Mouse (Mus musculus) ES-E14 (cell line): ENCODE measurements around the gene Bsdc1.
A peak's percentile ranks its signal among the peaks of the same experiment; 100 is the strongest.

ENCODE experiments used
- CHD2 ChIP-seq: IDR thresholded peaks from 2 replicates; pipeline ENCODE4 v1.6.1; 2014; ENCODE audit warnings: mild to moderate bottlenecking, low read depth, low read length, inconsistent platforms
- HCFC1 ChIP-seq: IDR thresholded peaks from 2 replicates; pipeline ENCODE4 v1.6.1; 2012; ENCODE audit warnings: low read length, inconsistent platforms, borderline replicate concordance; ENCODE audit not compliant: insufficient read depth
- MAFK ChIP-seq: IDR thresholded peaks from 2 replicates; pipeline ENCODE4 v1.6.1; 2014; ENCODE audit warnings: mild to moderate bottlenecking, low read depth, low read length, inconsistent platforms; ENCODE audit not compliant: insufficient read depth
- ZC3H11A ChIP-seq: IDR thresholded peaks from 2 replicates; pipeline ENCODE4 v1.6.1; 2012; ENCODE audit warnings: low read depth, mild to moderate bottlenecking, inconsistent platforms, low read length, borderline replicate concordance
- ZNF384 ChIP-seq: IDR thresholded peaks from 2 replicates; pipeline ENCODE4 v1.6.1; 2012; ENCODE audit warnings: low read depth, low read length, inconsistent platforms

DNA sequence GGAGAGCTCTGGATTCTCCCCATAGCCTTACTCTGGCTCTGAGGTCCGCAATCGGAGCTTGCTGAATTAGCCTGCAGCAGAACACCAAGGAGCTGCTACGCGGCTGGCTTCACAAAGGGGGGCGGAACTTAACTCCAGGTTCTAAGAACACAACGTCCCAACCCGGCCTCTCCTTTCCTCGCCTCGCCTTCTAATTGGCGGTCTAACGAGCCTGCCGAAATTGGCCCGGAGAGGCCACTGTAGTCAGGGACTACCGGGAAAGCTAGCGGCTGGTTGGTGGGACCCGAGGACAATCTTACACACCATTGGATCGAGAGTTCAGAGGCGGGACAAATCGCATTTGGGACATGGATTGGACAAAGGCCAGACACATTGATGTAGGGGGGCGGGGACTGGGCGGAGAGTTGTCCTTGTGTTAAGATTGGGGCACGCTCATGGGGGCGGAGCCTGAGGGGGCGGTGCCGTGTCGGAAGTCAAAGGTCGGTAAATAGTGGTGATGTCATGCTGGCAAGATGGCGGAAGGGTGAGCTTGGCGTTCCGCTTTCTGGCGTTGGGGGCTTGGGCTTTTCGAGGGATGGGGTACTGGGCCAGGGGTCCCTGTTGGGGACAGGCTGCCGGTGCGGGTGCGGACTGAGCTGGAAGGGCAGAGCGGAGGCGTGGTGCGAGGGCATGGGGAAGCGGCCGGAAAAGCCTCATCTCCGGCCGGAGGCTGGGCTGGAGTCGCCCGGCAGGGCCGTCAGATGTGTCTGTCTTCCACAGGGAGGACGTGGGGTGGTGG lies at the start of gene Bsdc1:
- TF ChIP-seq MAFK, result no peak
- TF ChIP-seq CHD2, result peak; percentile 62
- TF ChIP-seq ZC3H11A, result no peak
- no peak for TF ChIP-seq ZNF384
- no peak for TF ChIP-seq HCFC1
